Mouse (Mus musculus): ENCODE measurements at regions not wholly inside any gene's neighbourhood (a gene's known extent, or its start where the extent isn't known, plus 50 kb on each side); places are given as distances from the start of the nearest gene placed in this dataset.

DNA sequence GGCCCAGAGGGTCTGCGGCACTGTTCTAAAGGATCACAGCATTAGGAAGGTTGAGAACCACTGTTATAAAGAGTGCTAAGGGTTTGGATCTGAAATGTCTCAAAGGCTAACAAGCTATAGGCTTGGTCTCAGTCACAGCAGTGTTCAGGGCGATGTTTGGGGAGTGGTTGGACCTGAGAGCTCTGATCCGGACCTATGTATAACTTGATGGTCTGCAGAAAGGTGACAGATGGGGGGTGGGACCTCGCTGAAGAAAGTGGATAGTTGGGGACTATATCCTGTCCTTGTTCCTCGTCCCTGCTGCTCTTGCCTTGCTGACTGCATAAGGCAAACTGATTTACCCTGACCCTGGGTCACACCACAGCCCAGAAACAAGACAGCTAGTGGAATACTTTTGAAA, 572.9 kb downstream of the Tmem132b start:
- ATAC-seq (ENCODE audit: insufficient number of reproducible peaks, low FRiP score, low TSS enrichment, low read depth) = no peak
- Histone ChIP-seq H3K27me3 (no peaks in the 10 kb centered on the region), H3K9me3 (replicated peaks) (no peaks in the 10 kb centered on the region), H3K9ac (no peak overlapping the region), H3K4me3 (replicated peaks) (no peak overlapping the region), H3K27ac (replicated peaks) (no peak overlapping the region), H3K4me1 (no peaks in the 10 kb centered on the region), H3K36me3 (no peaks in the 10 kb centered on the region), H3K4me2 (replicated peaks) (no peak overlapping the region)
- WGBS = 69% methylated on average over 5 of the region's 5 CpGs

DNA sequence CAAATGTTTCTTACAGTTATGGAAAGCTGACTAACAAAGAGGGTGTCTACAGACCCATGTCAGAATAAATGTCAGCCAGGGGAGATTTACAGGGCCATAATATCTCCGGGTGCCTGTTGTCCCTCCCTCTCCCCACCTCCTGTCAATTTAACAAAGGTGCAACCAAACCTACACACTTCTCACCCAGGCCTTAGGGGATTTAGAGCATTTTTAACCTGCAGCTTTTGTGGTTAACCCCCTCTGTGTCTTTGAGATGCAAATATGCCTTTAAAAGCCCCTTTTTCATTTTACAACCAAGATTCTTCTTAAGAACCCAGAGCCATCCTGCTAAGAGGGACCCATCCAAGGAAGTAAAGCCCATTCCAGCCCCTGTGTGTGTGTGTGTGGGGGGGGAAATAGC, 573.3 kb downstream of the Tmem132b start:
- Histone ChIP-seq H3K36me3 (no peaks in the 10 kb centered on the region), H3K4me2 (replicated peaks) (no peak overlapping the region), H3K4me1 (no peaks in the 10 kb centered on the region), H3K4me3 (replicated peaks) (no peak overlapping the region), H3K27ac (replicated peaks) (no peak overlapping the region), H3K9ac (no peak overlapping the region), H3K9me3 (replicated peaks) (no peaks in the 10 kb centered on the region), H3K27me3 (no peaks in the 10 kb centered on the region)
- no peak for ATAC-seq (ENCODE audit: insufficient number of reproducible peaks, low FRiP score, low TSS enrichment, low read depth)
- WGBS = 64% methylated on average over 1 of the region's 1 CpGs

DNA sequence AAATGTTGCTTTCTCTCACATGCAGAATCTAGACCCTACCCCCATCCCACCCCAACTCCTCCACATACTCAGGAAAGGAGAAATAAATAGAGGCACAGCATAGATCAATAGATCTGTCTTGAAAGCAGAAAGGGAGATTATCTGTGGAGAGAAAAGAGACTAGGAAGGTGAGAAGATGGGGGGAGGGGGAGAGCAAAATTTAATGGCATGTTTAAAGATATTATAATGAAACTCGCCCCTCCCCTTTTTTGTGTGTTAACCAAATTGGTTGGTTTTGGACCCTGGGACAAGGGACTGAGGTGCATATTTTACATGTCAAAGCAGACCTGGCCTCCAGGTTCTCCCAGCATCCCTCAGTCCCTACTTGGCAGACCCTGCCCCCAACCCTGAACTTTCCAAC, 573.9 kb downstream of the Tmem132b start:
- WGBS = 67% methylated on average over 1 of the region's 1 CpGs
- H3K4me3 ChIP-seq (replicated peaks) = no peak overlapping the region
- H3K27ac ChIP-seq (replicated peaks) = no peak overlapping the region
- H3K9me3 ChIP-seq (replicated peaks) = no peaks in the 10 kb centered on the region
- no peak for ATAC-seq (ENCODE audit: insufficient number of reproducible peaks, low FRiP score, low TSS enrichment, low read depth)
- H3K36me3 ChIP-seq = no peaks in the 10 kb centered on the region
- no peaks in the 10 kb centered on the region for H3K4me1 ChIP-seq
- no peak overlapping the region for H3K4me2 ChIP-seq (replicated peaks)
- H3K9ac ChIP-seq = no peak overlapping the region
- no peaks in the 10 kb centered on the region for H3K27me3 ChIP-seq

DNA sequence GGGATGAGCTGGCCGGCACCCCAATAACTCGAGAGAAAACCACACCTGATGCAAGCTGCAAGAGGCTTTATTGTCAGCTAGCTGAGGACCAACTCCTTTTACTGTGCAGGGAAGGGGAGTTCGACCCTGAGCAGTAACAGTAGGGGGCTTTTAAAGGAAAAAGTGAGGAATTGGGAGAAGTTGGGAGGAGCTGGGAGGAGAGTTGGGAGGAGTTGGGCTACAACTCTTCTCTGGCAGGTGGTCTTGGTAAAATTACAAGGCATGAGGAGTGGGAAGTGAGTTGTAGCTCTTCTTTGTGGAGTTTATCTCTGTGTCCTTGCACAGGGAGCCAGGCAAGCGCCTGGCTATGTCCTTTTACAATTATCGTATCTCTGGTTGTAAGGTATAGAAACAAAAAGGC, 575.4 kb downstream of the Tmem132b start:
- Histone ChIP-seq H3K27me3 (no peaks in the 10 kb centered on the region), H3K4me1 (no peaks in the 10 kb centered on the region), H3K27ac (replicated peaks) (no peak overlapping the region), H3K9ac (no peak overlapping the region), H3K36me3 (no peaks in the 10 kb centered on the region), H3K4me3 (replicated peaks) (no peak overlapping the region), H3K4me2 (replicated peaks) (no peak overlapping the region), H3K9me3 (replicated peaks) (no peaks in the 10 kb centered on the region)
- 81% methylated on average over 5 of the region's 5 CpGs for WGBS
- ATAC-seq (ENCODE audit: insufficient number of reproducible peaks, low FRiP score, low TSS enrichment, low read depth) = no peak

DNA sequence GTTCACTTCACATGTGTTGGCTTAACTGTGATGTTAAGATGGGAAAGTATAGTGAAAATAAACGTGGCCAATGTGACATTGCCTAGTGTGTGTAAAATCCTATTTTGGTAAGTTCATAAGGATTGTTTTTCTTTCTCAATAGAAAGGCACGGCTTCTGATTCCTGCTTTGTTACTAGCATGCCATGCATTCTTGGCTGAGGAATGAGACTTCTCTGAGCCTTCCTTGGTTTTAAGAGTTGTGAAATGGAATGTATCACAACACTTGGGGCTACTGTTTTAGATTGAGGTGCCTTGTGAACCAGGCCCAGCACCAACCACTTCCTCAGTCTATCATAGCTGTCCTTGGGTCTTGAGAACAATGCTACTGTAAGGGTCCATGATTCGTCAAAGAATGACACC, 577.3 kb downstream of the Tmem132b start:
- no peak for ATAC-seq (ENCODE audit: insufficient number of reproducible peaks, low FRiP score, low TSS enrichment, low read depth)

DNA sequence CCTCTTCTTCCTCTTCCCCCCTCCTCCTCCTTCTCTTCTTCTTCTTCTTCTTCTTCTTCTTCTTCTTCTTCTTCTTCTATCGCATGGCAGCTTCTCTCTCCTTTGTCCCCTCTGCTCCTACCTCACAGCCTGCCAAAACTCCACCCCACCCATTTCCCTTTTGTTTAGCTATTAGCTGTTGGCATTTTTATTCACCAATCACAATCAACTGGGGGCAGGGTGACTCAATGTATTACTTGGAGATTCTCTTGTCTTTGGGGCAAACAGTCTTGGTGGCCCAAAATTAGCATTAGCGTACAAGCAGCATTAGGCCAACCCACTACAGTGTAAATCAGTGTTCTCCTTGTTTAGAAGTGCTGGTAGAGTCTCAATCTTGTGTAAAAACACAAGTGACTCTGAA, 585.7 kb downstream of the Tmem132b start:
- ATAC-seq (ENCODE audit: insufficient number of reproducible peaks, low FRiP score, low TSS enrichment, low read depth) = no peak
- Histone ChIP-seq H3K27me3 (no peaks in the 10 kb centered on the region), H3K4me3 (replicated peaks) (no peak overlapping the region), H3K27ac (replicated peaks) (no peak overlapping the region), H3K4me1 (no peaks in the 10 kb centered on the region), H3K4me2 (replicated peaks) (no peak overlapping the region), H3K9me3 (replicated peaks) (no peaks in the 10 kb centered on the region), H3K36me3 (no peaks in the 10 kb centered on the region), H3K9ac (no peak overlapping the region)
- WGBS = 87% methylated on average over 2 of the region's 2 CpGs

More for the DNA sequence above, 577.3 kb downstream of the Tmem132b start:
- WGBS = 46% methylated on average over 3 of the region's 3 CpGs
- Histone ChIP-seq H3K27ac (replicated peaks) (no peak overlapping the region), H3K4me2 (replicated peaks) (no peak overlapping the region), H3K4me1 (no peaks in the 10 kb centered on the region), H3K9me3 (replicated peaks) (no peaks in the 10 kb centered on the region), H3K27me3 (no peaks in the 10 kb centered on the region), H3K4me3 (replicated peaks) (no peak overlapping the region), H3K36me3 (no peaks in the 10 kb centered on the region), H3K9ac (no peak overlapping the region)

DNA sequence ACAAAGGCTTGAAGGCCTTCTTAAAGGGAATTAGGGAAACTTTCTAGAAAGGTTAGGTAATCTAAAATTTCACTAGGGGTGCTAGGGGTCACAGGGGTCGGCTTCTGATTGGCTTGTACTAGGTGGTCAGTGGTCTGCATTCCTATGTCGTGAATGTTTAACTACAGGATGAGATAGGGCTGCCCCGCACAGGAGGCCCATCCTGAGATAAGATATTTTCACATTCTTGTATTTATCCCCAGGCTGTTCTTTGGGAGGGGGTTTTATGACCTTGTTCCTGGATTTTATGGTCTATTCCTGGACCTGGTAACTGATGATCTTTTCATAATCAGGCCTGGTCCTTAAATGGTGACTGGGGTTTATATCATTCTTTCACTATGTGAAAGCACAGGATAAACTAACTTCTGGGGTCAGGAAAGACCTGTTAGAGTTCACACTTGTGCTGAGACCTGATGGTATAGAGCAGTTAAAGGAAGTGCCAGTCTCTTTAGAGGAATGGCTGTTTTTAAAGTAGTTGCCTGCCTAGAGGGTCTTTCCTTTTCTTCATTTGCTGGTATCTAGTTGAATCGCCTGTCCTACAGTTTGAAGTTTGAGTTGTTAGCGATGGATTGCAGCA, 586.4 kb downstream of the Tmem132b start:
- Histone ChIP-seq H3K9ac (no peak overlapping the region), H3K27me3 (no peaks in the 10 kb centered on the region), H3K9me3 (replicated peaks) (no peaks in the 10 kb centered on the region), H3K4me2 (replicated peaks) (no peak overlapping the region), H3K36me3 (no peaks in the 10 kb centered on the region), H3K27ac (replicated peaks) (no peak overlapping the region), H3K4me1 (no peaks in the 10 kb centered on the region), H3K4me3 (replicated peaks) (no peak overlapping the region)
- ATAC-seq (ENCODE audit: insufficient number of reproducible peaks, low FRiP score, low TSS enrichment, low read depth) = no peak
- WGBS = 75% methylated on average over 5 of the region's 5 CpGs

DNA sequence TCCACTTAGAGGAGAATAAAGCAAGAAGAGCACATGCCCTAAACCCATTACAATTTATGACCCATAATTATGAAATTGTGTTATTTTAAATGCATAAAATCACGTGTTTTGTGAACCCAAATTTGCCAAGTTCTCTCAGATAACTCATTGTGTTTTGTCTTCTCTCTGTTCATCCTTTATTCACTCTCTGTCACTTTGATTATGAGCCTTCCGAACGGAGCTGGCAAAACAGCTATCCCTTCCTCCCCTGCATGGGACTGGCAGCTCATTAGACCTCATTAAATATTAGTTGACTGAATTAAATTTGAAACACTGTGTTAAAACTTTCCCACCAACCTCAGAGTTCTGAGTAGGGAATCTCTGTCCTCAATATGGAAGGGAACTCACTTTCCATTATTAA, 587.2 kb downstream of the Tmem132b start:
- Histone ChIP-seq H3K27ac (replicated peaks) (no peak overlapping the region), H3K27me3 (no peaks in the 10 kb centered on the region), H3K4me2 (replicated peaks) (no peak overlapping the region), H3K9ac (no peak overlapping the region), H3K4me3 (replicated peaks) (no peak overlapping the region), H3K36me3 (no peaks in the 10 kb centered on the region), H3K9me3 (replicated peaks) (no peaks in the 10 kb centered on the region), H3K4me1 (no peaks in the 10 kb centered on the region)
- WGBS = 63% methylated on average over 3 of the region's 3 CpGs
- no peak for ATAC-seq (ENCODE audit: insufficient number of reproducible peaks, low FRiP score, low TSS enrichment, low read depth)

DNA sequence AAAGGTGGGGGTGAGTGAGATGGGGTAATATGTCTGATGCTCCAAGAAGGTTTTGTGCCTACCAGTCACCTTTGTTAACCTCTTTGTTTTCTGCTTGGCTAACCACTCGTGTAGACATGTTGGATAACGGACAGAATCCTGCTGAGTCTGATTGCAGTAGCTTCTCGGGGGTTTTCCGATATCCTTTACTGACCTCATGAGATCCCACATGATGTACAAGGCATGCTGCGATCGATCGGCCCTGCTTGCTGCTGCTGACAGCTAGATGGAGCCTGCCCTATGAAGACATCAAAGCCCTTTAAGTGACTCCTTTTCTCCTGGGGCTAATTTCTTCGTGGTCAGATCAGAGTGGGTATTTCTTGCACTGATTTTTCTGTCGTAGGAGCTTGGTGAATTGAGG, 591.6 kb downstream of the Tmem132b start:
- no peak overlapping the region for H3K4me3 ChIP-seq (replicated peaks)

DNA sequence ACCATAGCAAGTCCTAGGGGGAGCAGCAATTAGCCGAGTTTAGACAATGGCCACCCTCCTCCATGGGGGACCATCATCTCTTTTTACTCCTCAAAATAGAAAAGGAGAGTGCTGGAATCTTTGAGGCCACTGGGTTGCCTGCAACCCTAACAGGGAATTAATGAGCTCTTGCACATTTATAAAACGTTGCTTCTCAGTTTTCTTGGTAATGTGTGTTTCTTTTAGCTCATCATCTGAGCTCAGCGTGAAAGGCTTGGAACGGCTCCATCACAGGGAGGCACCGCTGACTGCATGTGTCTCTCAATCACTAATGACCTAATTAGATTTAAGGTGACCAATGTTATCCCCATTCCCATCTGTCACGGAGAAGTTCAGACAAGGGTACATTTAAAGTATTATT, 595.9 kb downstream of the Tmem132b start:
- Histone ChIP-seq H3K36me3 (no peaks in the 10 kb centered on the region), H3K9me3 (replicated peaks) (no peaks in the 10 kb centered on the region), H3K4me2 (replicated peaks) (no peak overlapping the region), H3K4me1 (no peaks in the 10 kb centered on the region), H3K27me3 (no peaks in the 10 kb centered on the region), H3K27ac (replicated peaks) (no peak overlapping the region), H3K4me3 (replicated peaks) (no peak overlapping the region), H3K9ac (no peak overlapping the region)
- no peak for ATAC-seq (ENCODE audit: insufficient number of reproducible peaks, low FRiP score, low TSS enrichment, low read depth)
- WGBS = 66% methylated on average over 6 of the region's 6 CpGs

More for the DNA sequence above, 591.6 kb downstream of the Tmem132b start:
- Histone ChIP-seq H3K9ac (no peak overlapping the region), H3K36me3 (no peaks in the 10 kb centered on the region), H3K27ac (replicated peaks) (no peak overlapping the region), H3K4me2 (replicated peaks) (no peak overlapping the region), H3K9me3 (replicated peaks) (no peaks in the 10 kb centered on the region), H3K4me1 (no peaks in the 10 kb centered on the region), H3K27me3 (no peaks in the 10 kb centered on the region)
- no peak for ATAC-seq (ENCODE audit: insufficient number of reproducible peaks, low FRiP score, low TSS enrichment, low read depth)
- WGBS = 47% methylated on average over 9 of the region's 9 CpGs

DNA sequence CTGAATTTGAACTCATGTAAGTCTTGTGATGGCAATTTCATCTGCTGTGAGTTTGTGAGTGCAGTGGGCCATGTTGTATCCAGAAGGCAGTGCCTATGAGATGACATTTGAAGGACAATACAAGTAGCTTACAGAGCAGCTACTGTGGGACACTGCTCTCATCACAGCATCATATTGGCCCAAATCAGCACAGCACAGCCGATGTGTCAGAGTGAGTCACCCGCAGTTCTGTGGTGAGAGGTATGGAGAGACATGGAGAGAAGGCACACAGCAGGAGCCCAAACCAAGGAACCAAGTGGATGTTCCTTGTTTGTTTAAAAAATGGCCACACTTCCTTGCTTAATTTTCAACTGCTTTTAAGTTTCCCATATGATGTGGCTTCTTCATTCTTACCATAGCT, 617.3 kb downstream of the Tmem132b start:
- H3K27ac ChIP-seq (replicated peaks) = no peak overlapping the region
- no peaks in the 10 kb centered on the region for H3K9me3 ChIP-seq (replicated peaks)
- no peak for ATAC-seq (ENCODE audit: insufficient number of reproducible peaks, low FRiP score, low TSS enrichment, low read depth)
- no peaks in the 10 kb centered on the region for H3K27me3 ChIP-seq
- H3K36me3 ChIP-seq = no peaks in the 10 kb centered on the region
- H3K4me1 ChIP-seq = no peaks in the 10 kb centered on the region
- 89% methylated on average over 2 of the region's 2 CpGs for WGBS
- H3K9ac ChIP-seq = no peak overlapping the region
- H3K4me3 ChIP-seq (replicated peaks) = no peak overlapping the region
- no peak overlapping the region for H3K4me2 ChIP-seq (replicated peaks)

DNA sequence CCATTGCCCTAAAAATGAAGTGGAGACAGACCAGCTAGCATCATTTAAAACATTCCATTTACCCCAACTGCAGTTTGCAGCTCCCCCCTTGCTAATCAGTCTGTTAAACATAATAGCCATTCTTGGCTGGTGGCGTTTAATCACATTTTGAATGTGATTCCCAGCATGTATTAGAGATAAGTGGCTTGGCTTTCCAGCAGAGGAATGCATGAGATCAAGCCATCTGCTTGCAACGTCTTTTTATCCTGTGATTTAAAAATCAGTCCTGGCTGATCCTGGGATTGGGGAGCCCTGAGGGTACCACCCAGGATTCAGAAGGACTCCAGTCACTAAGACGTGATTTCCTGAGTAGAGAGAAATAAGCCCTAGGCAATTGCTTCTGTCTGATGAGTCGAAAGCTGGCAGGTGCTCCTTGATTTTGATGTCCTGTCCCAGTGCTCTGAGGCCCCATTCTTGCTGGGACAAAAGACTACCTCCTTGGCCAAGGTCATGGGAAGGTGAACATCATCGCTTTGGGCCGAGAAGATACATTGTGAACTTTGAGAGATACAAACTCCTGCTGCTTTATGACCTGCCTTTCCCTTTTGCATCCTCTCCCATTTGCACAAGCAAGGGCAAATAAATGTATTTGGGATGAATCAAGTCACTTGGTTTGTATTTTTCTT, 623.8 kb downstream of the Tmem132b start:
- Histone ChIP-seq H3K9ac (no peak overlapping the region), H3K4me1 (no peaks in the 10 kb centered on the region), H3K4me2 (replicated peaks) (no peak overlapping the region), H3K27ac (replicated peaks) (no peak overlapping the region), H3K9me3 (replicated peaks) (no peaks in the 10 kb centered on the region), H3K36me3 (no peaks in the 10 kb centered on the region), H3K27me3 (no peaks in the 10 kb centered on the region), H3K4me3 (replicated peaks) (no peak overlapping the region)
- no peak for ATAC-seq (ENCODE audit: insufficient number of reproducible peaks, low FRiP score, low TSS enrichment, low read depth)
- 37% methylated on average over 6 of the region's 6 CpGs for WGBS

Data from embryonic facial prominence, embryonic 15.5 days (tissue).